Mouse (Mus musculus): Measurements from ENCODE around the gene Adam22. TPM values are rescaled to one million over a fixed set of nuclear protein-coding genes. Genes with fewer than 3 reads are reported as not detected.
"Not testable (repeated sequence)": the region's sequence is repeated elsewhere in the genome, so short reads cannot be mapped to it uniquely, and the experiment has no call there.

The Adam22 gene
- total RNA-seq, 2 experiments from 2014 or later = 0.17 to 0.33 TPM

DNA sequence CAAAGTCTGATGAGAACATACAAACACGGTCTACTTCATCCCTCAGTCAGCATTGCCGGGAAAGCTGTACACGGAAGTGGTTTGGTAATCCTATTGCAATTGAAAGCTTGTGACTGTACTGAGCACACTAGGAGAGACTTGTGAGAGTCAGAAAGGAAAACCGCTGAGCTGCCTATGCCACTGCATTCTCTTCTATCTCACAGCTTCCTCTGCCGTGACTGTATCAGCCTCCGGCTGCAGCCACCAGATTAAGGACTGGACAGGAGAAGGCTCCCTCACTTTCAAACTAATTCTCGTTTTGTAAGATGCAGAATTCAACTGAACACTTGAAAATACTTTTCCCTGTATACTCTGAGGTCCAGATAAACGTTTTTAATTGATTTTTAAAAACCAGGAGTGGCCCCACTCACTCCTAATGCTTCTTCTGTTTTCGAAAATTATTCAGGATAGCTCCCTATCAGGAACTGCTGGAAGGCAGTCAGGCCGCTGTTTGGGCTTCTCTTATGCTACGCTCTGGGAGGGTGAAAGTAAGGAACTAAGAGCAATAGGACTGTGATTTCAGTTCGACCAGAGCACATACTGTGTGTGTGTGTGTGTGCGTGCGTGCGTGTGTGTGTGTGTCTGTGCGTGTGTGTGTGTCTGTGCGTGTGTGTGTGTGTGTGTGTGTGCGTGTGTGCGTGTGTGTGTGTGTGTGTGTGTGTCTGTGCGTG, 285.0 kb downstream of the Adam22 start:
- peak; percentile 88 for ATAC-seq (replicated peaks; ENCODE audit: low FRiP score, low TSS enrichment, poor library complexity, severe bottlenecking)

DNA sequence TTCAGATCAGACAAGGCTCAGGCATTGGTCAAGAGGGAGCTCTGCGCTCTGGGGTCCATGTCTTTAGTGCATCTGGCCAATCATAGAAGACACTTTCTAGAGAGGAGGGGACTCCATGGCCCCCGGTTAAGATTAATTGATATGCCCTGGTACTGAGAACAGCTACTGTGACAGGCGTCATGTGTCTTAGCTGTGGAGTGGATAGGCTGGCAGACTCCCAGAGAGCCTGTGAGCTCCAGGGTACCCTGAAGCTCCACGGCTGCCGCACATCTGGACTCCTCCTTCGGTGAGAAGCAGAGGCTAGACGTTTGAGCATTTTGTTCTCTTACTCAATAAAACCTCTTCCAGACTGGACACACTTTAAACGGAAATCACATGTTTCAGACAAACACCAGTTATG, 290.5 kb downstream of the Adam22 start:
- ATAC-seq (replicated peaks; ENCODE audit: low FRiP score, low TSS enrichment, poor library complexity, severe bottlenecking) = no peak

DNA sequence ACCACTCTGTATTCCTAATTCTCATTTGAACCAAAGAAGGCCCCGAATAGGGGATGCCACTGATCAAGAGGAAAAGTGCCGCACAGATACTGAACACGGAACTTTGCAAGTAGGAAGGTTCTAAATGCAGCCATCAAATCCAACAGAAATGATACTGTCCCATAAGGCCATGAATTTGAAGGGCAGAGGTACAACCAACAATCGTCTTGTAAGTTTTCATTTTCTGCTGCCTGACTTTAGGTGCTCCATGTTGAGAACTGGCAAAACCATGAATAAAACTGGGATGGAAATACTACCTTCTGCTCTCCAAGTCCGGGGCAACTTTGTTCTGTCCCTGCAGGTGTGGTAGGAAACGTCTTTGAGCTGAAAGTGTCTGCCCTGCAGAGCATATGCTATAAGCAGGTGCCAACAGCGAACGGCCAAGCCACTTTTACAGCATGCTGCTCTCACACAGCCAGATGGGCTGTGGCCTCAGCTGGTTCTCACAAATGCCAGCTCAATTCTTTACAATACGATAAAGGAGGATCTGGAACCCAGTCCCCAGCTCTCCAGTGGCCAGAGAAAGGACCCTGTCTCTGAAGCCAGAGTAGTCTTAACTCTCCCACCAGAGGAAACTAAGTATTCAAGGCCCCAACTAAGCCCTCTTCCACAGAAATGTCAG, 293.9 kb downstream of the Adam22 start:
- no peak for ATAC-seq (replicated peaks; ENCODE audit: low FRiP score, low TSS enrichment, poor library complexity, severe bottlenecking)

DNA sequence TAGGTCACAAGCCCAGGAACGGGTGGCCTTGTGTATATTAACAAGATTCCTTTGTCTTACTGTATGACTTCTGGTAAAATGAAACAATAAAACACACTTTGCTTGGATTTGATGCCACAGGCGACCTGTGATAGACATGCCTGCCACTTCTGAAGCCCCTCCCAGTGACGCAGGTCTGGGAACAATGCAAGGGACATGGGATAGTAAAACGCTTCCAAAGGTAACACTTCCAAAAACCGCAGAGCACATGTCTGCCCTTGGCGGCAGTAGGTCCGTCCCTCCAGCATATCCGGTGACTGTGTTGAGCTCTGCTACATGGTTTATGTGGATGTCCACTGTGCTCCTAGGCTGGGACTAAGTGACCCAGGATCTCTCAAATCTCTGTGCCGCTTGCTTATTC, 294.6 kb downstream of the Adam22 start:
- ATAC-seq (replicated peaks; ENCODE audit: low FRiP score, low TSS enrichment, poor library complexity, severe bottlenecking) = 0 out of 2 replicates have a peak, but pooled peaks have one; percentile 25

DNA sequence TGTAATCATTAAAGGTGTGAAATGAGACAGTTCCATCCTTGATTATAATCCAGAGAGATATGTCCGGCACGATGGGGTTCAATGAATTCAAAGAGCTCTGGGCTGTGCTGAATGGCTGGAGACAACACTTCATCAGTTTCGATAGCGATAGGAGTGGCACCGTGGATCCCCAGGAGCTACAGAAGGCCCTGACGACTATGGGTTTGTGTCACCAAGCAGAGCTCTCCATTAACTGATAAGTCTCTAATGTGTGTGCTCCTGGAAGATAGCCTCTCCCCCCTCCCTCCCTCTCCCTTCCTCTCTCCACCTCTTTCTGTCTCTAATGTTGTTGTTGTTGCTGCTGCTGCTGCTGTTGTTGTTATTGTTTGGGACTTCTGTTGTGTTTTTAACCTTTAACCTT, 304.8 kb downstream of the Adam22 start:
- peak; percentile 99 for ATAC-seq (replicated peaks; ENCODE audit: low FRiP score, low TSS enrichment, poor library complexity, severe bottlenecking)

DNA sequence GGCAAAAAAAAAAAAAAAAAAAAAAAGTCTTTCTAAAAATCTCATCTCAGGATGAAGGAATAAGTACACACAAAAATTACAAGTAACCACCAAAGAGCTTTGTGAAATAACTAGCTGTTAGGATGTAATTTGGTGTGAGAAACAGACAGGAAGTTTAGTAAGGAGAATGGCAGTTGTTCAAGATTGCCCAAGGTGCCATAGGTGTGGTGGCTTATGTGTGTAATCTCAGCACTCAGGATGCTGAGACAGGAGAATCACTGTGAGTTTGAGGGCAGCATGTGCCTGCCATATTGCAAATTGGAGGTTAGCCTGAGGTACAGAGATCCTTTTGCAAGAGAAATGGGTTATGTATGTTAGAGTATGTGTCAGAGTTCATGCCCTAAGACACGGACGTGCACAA, 305.5 kb downstream of the Adam22 start:
- ATAC-seq (replicated peaks; ENCODE audit: low FRiP score, low TSS enrichment, poor library complexity, severe bottlenecking) = no peak

DNA sequence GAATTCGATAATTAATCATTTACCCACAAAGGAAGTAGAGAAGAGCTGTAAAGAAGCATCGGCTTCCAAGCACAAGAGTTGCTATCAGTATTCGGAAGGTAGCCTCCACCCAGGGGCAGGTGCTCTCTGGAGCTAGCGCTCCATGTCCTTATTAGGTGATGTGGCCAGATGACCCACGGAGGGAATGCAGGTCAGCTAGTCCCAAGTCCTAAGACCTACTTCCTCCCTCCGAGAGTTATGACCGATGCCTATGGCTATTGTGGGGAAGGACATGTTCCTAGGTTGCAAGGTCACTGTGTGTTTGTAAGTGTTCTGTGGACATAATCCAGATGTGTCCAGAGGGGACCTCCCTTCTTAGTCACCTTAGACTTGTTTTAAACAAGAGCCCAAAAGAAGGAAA, 309.9 kb downstream of the Adam22 start:
- ATAC-seq (replicated peaks; ENCODE audit: low FRiP score, low TSS enrichment, poor library complexity, severe bottlenecking) = no peak

DNA sequence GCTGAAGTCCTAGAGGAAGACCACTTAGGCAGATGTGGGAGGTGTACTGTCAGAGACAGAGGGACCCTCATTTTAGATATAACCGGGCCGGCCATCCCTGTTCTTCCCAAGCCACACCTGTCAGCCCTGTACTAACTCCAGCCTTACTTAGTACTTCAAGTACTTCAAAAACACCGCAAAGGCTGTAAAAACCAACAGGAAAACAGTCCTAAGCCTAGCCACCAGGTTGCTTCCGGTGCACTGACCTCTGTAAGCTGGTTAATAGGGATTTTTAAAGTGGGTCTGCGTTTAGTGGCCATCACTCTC, 311.0 kb downstream of the Adam22 start:
- peak; percentile 22; the same call in 1 of the 2 replicates for ATAC-seq (replicated peaks; ENCODE audit: low FRiP score, low TSS enrichment, poor library complexity, severe bottlenecking)

DNA sequence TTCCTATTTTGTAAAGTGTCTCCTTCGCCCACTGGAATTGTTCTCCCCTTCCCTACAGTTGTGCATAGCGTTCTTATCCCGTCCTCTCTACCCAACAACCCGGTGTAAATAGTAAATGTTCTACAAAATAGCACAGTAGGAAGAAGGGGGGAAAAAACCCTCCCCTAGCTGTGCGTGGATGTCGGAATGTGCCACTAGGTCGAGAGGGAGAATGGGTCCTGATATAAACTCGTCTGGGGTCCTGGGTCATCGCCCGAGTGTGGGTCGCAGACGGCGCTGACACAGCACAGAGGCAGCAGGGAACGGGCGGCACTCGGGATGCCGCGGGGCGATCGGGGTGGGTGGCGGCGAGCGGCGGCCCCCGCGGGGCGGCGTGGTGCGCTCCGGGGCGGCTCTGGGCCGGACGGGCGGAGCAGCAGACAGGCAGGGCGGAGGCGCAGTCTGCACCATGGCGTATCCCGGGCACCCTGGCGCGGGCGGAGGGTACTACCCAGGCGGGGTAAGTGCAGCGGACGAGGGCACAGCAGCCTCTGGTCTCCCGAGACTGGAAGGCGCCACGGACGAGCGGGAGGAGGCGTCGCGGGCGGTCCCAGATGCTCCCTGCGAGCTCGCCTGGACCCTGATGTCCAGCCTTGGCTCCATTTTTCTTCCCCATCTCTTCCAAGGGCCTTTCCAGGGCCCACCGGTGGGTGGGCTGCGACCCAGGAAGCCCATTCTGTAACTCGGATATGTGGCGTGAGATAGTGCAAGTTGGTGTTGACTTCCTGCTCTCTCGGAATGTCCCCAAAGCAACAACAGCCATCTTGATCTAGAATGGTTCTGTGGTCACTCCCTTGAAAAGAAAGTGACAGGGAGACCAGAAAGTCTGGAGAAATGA, 311.6 kb downstream of the Adam22 start:
- peak; percentile 98 for ATAC-seq (replicated peaks; ENCODE audit: low FRiP score, low TSS enrichment, poor library complexity, severe bottlenecking)

DNA sequence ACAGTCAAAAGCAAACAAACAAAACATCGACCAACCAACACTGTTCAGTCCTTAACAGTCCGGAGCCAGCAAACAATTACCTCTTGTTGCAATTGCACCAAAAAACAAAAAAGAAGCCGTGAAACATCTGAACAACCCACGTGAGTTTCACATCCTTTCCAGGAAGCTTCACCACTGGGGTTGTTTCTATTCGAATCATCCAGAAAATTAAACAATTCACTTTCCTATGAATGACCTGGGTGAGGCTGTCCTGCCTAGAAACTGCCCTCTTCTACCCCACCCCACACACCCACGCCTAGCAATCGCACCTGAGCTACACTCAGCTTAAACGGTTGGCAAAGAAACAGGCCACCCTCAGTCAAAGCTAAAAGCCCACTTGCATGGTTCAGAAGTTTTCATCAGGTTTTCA, 312.2 kb downstream of the Adam22 start:
- ATAC-seq (replicated peaks; ENCODE audit: low FRiP score, low TSS enrichment, poor library complexity, severe bottlenecking) = peak; percentile 32

DNA sequence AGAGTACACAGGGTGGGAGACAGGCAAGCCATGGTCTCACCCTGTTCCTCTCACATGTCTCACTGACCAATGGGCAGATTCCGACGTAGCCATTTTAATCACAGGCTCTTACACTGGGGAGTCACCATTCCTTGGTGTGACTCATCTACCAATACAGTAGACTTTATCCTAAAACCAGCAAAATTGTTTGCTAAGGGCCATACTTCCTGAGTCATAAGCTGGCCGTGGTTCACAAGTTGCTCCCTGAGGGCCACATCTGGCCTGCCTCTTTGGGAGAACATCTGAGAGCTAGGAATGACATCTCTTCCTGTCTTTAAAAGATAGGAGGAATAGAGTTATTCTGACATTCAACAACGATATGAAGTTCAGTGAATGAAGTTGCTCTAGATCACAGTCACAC, 314.1 kb downstream of the Adam22 start:
- ATAC-seq (replicated peaks; ENCODE audit: low FRiP score, low TSS enrichment, poor library complexity, severe bottlenecking) = no peak

DNA sequence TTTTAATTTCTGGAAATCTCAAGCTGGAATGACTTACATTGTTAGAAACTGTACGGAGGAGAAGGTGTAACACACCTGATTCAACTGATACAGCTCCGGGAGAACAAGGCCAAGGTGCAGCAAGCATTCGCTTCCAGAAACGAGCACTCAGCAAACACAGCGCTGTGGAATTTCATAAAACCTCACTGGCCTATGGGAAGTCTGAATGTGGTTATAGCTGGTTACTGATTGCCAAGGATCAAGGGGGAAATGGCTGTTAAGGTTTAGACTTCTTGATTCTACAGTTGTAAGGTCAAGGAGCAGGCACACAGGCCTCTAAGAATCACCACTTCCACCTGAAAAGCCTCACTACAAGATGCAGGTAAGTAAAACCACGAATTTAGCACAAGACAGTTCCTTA, 322.1 kb downstream of the Adam22 start, which contains the start of gene Sri:
TSS of gene Sri (plus strand) at position 224 of the 400 bp plus-strand sequence.
- no peak for ATAC-seq (replicated peaks; ENCODE audit: low FRiP score, low TSS enrichment, poor library complexity, severe bottlenecking)

DNA sequence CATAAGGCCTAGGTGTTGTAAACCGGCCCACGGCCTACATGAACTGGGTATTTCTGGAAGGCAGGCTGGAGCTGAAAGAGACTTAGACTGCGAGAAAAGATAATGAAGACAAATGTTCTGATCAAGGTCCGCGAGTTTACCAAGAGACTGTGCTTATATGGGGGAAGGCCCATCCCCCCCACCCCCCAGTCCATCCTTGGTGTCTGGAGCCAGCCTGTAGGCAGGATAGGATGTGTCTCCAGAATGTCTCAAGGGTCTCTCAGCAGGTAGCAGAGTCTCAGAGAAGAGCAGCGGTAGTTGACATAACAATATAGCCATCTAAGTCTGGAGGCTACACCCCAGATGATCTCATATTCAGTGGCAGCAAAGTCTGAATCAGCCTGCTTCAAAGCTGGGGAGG, 333.4 kb downstream of the Adam22 start:
- not testable (repeated sequence) for ATAC-seq (replicated peaks; ENCODE audit: low FRiP score, low TSS enrichment, poor library complexity, severe bottlenecking)

Other genes starting within 250 kb of the Adam22 start
- gene Dbf4, start 54.6 kb upstream of the Adam22 start, total RNA-seq (2014; fragmentation: Nextera tagmentation) = 59.5 and 61.9 TPM in 2 replicates
- 71.9 and 80.9 TPM in 2 replicates for gene Dbf4, start 54.6 kb upstream of the Adam22 start, total RNA-seq (2017)
- 24.3 and 28.0 TPM in 2 replicates for gene Slc25a40, start 54.7 kb upstream of the Adam22 start, total RNA-seq (2014; fragmentation: Nextera tagmentation)
- gene Slc25a40, start 54.7 kb upstream of the Adam22 start, total RNA-seq (2017) = 8.1 and 10.7 TPM in 2 replicates

Measured in megakaryocyte-erythroid progenitor cell, adult 5-6 weeks (primary cell).